Mouse (Mus musculus): ENCODE data around the gene Cdkn2d. TPM values are rescaled to one million over a fixed set of nuclear protein-coding genes. Genes with fewer than 3 reads are reported as not detected.

Gene Cdkn2d
- polyA plus RNA-seq, 1 experiment: 24.1 TPM

DNA sequence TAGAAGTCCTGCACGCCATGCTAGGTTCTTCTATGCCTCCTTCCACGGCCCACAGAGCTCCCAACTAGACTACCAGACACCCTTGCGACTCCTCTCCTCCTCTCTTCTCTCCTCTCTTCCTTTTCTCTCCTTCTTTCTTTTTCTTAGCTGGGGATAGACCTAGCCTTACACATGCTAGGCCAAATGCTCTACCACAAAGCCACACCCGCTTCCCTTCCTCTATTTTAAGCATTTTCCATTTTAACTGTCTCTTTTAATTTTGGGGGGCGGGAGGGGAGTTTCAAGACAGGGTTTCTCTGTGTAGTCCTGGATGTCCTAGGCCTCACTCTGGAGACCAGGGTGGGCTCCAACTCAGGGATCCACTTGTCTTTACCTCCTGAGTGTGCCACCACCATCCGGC is 27.6 kb upstream of the Cdkn2d start:
- H3K27me3 ChIP-seq (replicated peaks; ENCODE audit: control insufficient read depth, insufficient read depth, low read length): no peaks in the 10 kb centered on the region
- no peak overlapping the region for H3K4me3 ChIP-seq (ENCODE audit: insufficient read depth, low read depth, low read length)
- no peak for DNase-seq
- WGBS: 88% methylated on average over 6 of the region's 6 CpGs
- no peak overlapping the region for H3K27ac ChIP-seq (ENCODE audit: insufficient read depth, low read depth, low read length)
- H3K36me3 ChIP-seq (ENCODE audit: control insufficient read depth, insufficient read depth, low read length): no peaks in the 10 kb centered on the region
- peaks cover 3% of the 10 kb centered on the region; the same call in 1 of the 2 replicates for H3K4me1 ChIP-seq (ENCODE audit: control insufficient read depth, insufficient read depth, low read length)
- TF ChIP-seq POLR2A (IDR thresholded peaks at IDR 0.05; ENCODE audit: low read depth, low read length) (no peak), CTCF (conservative IDR thresholded peaks at IDR 0.05; ENCODE audit: insufficient read depth, insufficient read length, low read depth, low read length) (no peak)

DNA sequence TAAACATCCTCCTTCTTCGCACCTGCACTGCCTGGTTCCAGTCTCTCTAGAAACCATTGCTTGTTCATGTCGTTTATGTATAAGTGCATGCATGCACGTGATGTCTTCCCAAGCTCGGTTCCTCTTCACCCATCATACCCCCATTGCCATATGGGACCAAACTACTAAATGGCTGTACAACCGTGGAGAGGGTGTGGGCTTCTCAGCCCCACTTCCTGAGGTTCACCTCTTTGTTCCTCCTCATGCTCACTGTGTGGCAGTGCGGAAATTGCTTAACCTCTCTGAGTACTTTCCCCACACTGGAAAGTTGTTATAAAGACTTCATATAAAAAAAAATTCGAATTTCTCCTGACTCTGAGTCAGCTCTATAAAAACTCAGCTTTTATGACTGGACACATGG is 25.5 kb upstream of the Cdkn2d start:
- Histone ChIP-seq H3K4me1 (ENCODE audit: control insufficient read depth, insufficient read depth, low read length) (peaks cover 3% of the 10 kb centered on the region; the same call in 1 of the 2 replicates), H3K27ac (ENCODE audit: insufficient read depth, low read depth, low read length) (no peak overlapping the region), H3K27me3 (replicated peaks; ENCODE audit: control insufficient read depth, insufficient read depth, low read length) (no peaks in the 10 kb centered on the region), H3K4me3 (ENCODE audit: insufficient read depth, low read depth, low read length) (no peak overlapping the region), H3K36me3 (ENCODE audit: control insufficient read depth, insufficient read depth, low read length) (no peaks in the 10 kb centered on the region)
- 76% methylated on average over 7 of the region's 7 CpGs for WGBS
- TF ChIP-seq CTCF (conservative IDR thresholded peaks at IDR 0.05; ENCODE audit: insufficient read depth, insufficient read length, low read depth, low read length) (no peak), POLR2A (IDR thresholded peaks at IDR 0.05; ENCODE audit: low read depth, low read length) (no peak)
- DNase-seq: no peak

DNA sequence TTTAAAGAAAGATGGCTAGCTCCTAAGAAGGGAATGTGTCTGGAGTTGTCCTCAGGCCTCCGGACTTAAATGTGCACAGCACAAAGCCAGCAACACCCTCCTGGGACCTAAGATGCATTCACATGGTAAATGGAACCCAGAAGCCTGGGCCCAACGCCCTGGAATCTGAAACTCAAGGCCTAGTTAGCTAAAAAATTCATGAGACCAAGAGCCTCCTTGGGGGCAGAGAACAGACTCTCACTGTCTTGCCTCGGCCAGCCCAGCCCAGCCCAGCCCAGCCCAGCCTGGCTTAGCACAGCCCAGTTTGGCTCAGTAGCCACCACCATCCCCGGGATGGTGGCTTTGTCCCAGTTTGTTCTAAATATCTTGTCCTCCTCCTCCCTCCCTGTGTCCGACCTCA is 24.2 kb upstream of the Cdkn2d start:
- no peak for DNase-seq
- Histone ChIP-seq H3K4me1 (ENCODE audit: control insufficient read depth, insufficient read depth, low read length) (peaks cover 3% of the 10 kb centered on the region; the same call in 1 of the 2 replicates), H3K36me3 (ENCODE audit: control insufficient read depth, insufficient read depth, low read length) (no peaks in the 10 kb centered on the region), H3K27me3 (replicated peaks; ENCODE audit: control insufficient read depth, insufficient read depth, low read length) (no peaks in the 10 kb centered on the region), H3K27ac (ENCODE audit: insufficient read depth, low read depth, low read length) (no peak overlapping the region), H3K4me3 (ENCODE audit: insufficient read depth, low read depth, low read length) (no peak overlapping the region)
- TF ChIP-seq POLR2A (IDR thresholded peaks at IDR 0.05; ENCODE audit: low read depth, low read length) (no peak), CTCF (conservative IDR thresholded peaks at IDR 0.05; ENCODE audit: insufficient read depth, insufficient read length, low read depth, low read length) (no peak)
- 71% methylated on average over 5 of the region's 5 CpGs for WGBS

DNA sequence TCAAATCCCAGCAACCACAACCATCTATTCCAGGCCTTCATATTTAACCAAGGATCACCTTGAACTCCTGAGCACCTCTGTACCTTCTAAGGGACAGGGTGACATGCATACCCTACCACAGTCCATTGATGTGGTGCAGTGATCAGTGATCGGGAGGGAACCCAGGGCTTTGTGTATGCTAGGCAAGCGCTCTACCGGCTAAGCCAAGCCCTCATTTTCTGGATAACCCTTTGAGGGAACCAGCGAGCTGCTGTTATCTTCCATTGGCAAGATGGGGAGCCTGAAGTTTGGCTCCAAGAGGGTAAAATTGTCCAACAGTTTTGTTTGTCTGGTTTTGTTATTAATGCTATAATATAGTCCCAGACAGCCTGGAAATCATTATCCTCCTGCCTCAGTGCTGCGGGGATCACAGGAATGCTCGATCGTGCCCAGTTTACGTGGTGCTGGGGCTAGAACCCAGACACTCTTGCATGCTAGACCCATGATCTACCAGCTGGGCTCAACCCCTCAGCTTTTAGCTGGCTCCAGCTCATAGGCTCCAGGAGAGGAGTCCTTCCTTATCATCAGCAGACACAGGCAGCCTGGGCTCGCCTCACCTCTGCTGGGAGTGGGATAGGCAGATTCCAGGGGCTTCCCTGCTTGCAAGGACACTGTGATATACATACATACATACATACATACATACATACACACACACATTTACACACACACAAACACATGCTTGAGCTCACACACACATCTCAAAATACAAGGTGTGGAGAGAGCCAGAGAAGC is 23.3 kb upstream of the Cdkn2d start:
- no peaks in the 10 kb centered on the region for H3K4me1 ChIP-seq (ENCODE audit: control insufficient read depth, insufficient read depth, low read length)
- H3K27me3 ChIP-seq (replicated peaks; ENCODE audit: control insufficient read depth, insufficient read depth, low read length): no peaks in the 10 kb centered on the region
- no peak for DNase-seq
- TF ChIP-seq CTCF (conservative IDR thresholded peaks at IDR 0.05; ENCODE audit: insufficient read depth, insufficient read length, low read depth, low read length): no peak
- no peak for TF ChIP-seq POLR2A (IDR thresholded peaks at IDR 0.05; ENCODE audit: low read depth, low read length)
- no peak overlapping the region for H3K27ac ChIP-seq (ENCODE audit: insufficient read depth, low read depth, low read length)
- 93% methylated on average over 9 of the region's 9 CpGs for WGBS
- no peak overlapping the region for H3K4me3 ChIP-seq (ENCODE audit: insufficient read depth, low read depth, low read length)
- no peaks in the 10 kb centered on the region for H3K36me3 ChIP-seq (ENCODE audit: control insufficient read depth, insufficient read depth, low read length)

- H3K36me3 ChIP-seq (ENCODE audit: control insufficient read depth, insufficient read depth, low read length): no peaks in the 10 kb centered on the region
- no peak for TF ChIP-seq POLR2A (IDR thresholded peaks at IDR 0.05; ENCODE audit: low read depth, low read length)
- TF ChIP-seq CTCF (conservative IDR thresholded peaks at IDR 0.05; ENCODE audit: insufficient read depth, insufficient read length, low read depth, low read length): peak; percentile 91
- H3K4me1 ChIP-seq (ENCODE audit: control insufficient read depth, insufficient read depth, low read length): no peaks in the 10 kb centered on the region
- DNase-seq: peak; percentile 89
- H3K27me3 ChIP-seq (replicated peaks; ENCODE audit: control insufficient read depth, insufficient read depth, low read length): no peaks in the 10 kb centered on the region
- no peak overlapping the region for H3K27ac ChIP-seq (ENCODE audit: insufficient read depth, low read depth, low read length)
- H3K4me3 ChIP-seq (ENCODE audit: insufficient read depth, low read depth, low read length): no peak overlapping the region
- 10% methylated on average over 11 of the region's 11 CpGs for WGBS
Measured at GRCm38 (mm10) chr9:21313394-21313793, 22.2 kb upstream of the Cdkn2d start.

DNA sequence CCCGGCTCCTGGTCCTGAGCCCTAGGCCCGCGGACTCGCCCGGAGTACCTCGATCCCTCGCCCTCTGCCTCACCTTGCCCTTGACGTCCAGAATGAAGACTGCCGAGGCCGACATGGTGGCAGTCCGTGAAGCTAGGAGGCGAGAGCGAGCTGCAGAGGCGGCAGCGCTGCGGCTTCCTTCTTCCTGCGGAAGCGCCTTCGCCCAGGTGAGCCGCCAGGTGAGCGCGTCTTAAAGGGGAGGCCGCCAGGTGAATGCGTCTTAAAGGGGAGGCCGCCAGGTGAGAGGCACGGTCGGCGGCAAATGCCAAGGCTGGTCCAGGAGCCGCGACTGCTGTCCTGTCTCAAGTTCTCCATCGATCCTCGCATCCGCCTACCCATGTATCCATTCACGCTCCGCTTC is 20.9 kb upstream of the Cdkn2d start, which contains the start of gene Ap1m2:
Gene Ap1m2, minus strand, starts transcription at position 204 of the 400 bp plus-strand sequence.
- H3K27me3 ChIP-seq (replicated peaks; ENCODE audit: control insufficient read depth, insufficient read depth, low read length): no peaks in the 10 kb centered on the region
- no peak for TF ChIP-seq POLR2A (IDR thresholded peaks at IDR 0.05; ENCODE audit: low read depth, low read length)
- no peak; the same call in 1 of the 2 replicates for TF ChIP-seq CTCF (conservative IDR thresholded peaks at IDR 0.05; ENCODE audit: insufficient read depth, insufficient read length, low read depth, low read length)
- H3K36me3 ChIP-seq (ENCODE audit: control insufficient read depth, insufficient read depth, low read length): no peaks in the 10 kb centered on the region
- H3K4me1 ChIP-seq (ENCODE audit: control insufficient read depth, insufficient read depth, low read length): no peaks in the 10 kb centered on the region
- 10% methylated on average over 35 of the region's 35 CpGs for WGBS
- no peak within 1 kb of the TSS for H3K27ac ChIP-seq (ENCODE audit: insufficient read depth, low read depth, low read length)
- DNase-seq: peak; percentile 65
- peak within 1 kb of the TSS; percentile 60 for H3K4me3 ChIP-seq (ENCODE audit: insufficient read depth, low read depth, low read length)

- no peak for TF ChIP-seq POLR2A (IDR thresholded peaks at IDR 0.05; ENCODE audit: low read depth, low read length)
- no peak for TF ChIP-seq CTCF (conservative IDR thresholded peaks at IDR 0.05; ENCODE audit: insufficient read depth, insufficient read length, low read depth, low read length)
- Histone ChIP-seq H3K27ac (ENCODE audit: insufficient read depth, low read depth, low read length) (no peak overlapping the region), H3K27me3 (replicated peaks; ENCODE audit: control insufficient read depth, insufficient read depth, low read length) (no peaks in the 10 kb centered on the region), H3K4me1 (ENCODE audit: control insufficient read depth, insufficient read depth, low read length) (no peaks in the 10 kb centered on the region), H3K36me3 (ENCODE audit: control insufficient read depth, insufficient read depth, low read length) (no peaks in the 10 kb centered on the region), H3K4me3 (ENCODE audit: insufficient read depth, low read depth, low read length) (peak overlapping the region; percentile 60)
- no peak for DNase-seq
- 53% methylated on average over 7 of the region's 7 CpGs for WGBS
Measured at GRCm38 (mm10) chr9:21311695-21312094, 20.5 kb upstream of the Cdkn2d start.

All from kidney, adult 2 months (tissue).